Mouse (Mus musculus) cerebellum, postnatal 14 days (tissue): ENCODE results near the gene Celf1.
"Not testable (repeated sequence)": the region's sequence is repeated elsewhere in the genome, so short reads cannot be mapped to it uniquely, and the experiment has no call there.

ENCODE experiments used
- DNase-seq, 2 experiments: peaks; one replicate each; pipeline ENCODE4 v3.0.0; 2021; ENCODE audit warnings: mixed read lengths in 2 of 2

Celf1 gene

GRCm38 (mm10) chr2:90941744-90942143 lies 1.6 kb downstream of the Celf1 start:
- DNase-seq: no peak

- no peak for DNase-seq
These were observed 10.0 kb downstream of the Celf1 start for GRCm38 (mm10) chr2:90950149-90950548.

- no peak for DNase-seq
These were observed 10.5 kb downstream of the Celf1 start for GRCm38 (mm10) chr2:90950582-90951194.

GRCm38 (mm10) chr2:90953461-90953860 lies 13.3 kb downstream of the Celf1 start:
- DNase-seq: no peak

GRCm38 (mm10) chr2:90956053-90956452 lies 15.9 kb downstream of the Celf1 start:
- no peak for DNase-seq

- DNase-seq: no peak
These were observed 18.7 kb downstream of the Celf1 start for GRCm38 (mm10) chr2:90958856-90959255.

- DNase-seq: no peak
These were observed 19.8 kb downstream of the Celf1 start for GRCm38 (mm10) chr2:90960012-90960411.

- peak in 1 of 2 experiments; percentile 58 for DNase-seq
These were observed 23.1 kb downstream of the Celf1 start for GRCm38 (mm10) chr2:90963304-90963703.

- peak; percentile 30 to 59 for DNase-seq
These were observed 24.8 kb downstream of the Celf1 start for GRCm38 (mm10) chr2:90964811-90965465.

GRCm38 (mm10) chr2:90965466-90966080 lies 25.4 kb downstream of the Celf1 start:
- no peak for DNase-seq

- DNase-seq: peak; percentile 75 to 85
These were observed 30.4 kb downstream of the Celf1 start for GRCm38 (mm10) chr2:90970606-90971005.

- no peak for DNase-seq
These were observed 33.9 kb downstream of the Celf1 start for GRCm38 (mm10) chr2:90974101-90974500.

GRCm38 (mm10) chr2:90975181-90975835 lies 35.1 kb downstream of the Celf1 start:
- DNase-seq: no peak

- no peak for DNase-seq
These were observed 36.4 kb downstream of the Celf1 start for GRCm38 (mm10) chr2:90976590-90976989.

GRCm38 (mm10) chr2:90977291-90977690 lies 37.1 kb downstream of the Celf1 start:
- DNase-seq: peak; percentile 55 to 71

- DNase-seq: no peak
These were observed 45.9 kb downstream of the Celf1 start for GRCm38 (mm10) chr2:90986055-90986454.

GRCm38 (mm10) chr2:91008536-91008935 lies 68.4 kb downstream of the Celf1 start:
- DNase-seq: peak; percentile 45 to 63

GRCm38 (mm10) chr2:91013881-91014280 lies 73.7 kb downstream of the Celf1 start:
- no peak for DNase-seq

- DNase-seq: peak; percentile 61 to 76
These were observed 75.2 kb downstream of the Celf1 start for GRCm38 (mm10) chr2:91015386-91015785.

- DNase-seq: peak; percentile 51 to 52
These were observed 78.0 kb downstream of the Celf1 start for GRCm38 (mm10) chr2:91018061-91018788.

- DNase-seq: no peak
These were observed 79.7 kb downstream of the Celf1 start for GRCm38 (mm10) chr2:91019911-91020310.

GRCm38 (mm10) chr2:91022266-91022665 lies 82.1 kb downstream of the Celf1 start:
- DNase-seq: not testable (repeated sequence)

- DNase-seq: no peak
These were observed 82.9 kb downstream of the Celf1 start for GRCm38 (mm10) chr2:91023131-91023530.
